Mouse (Mus musculus) forebrain, embryonic 16.5 days (tissue): ENCODE measurements around the gene Nckap5. TPM values are rescaled to one million over a fixed set of nuclear protein-coding genes. Genes with fewer than 3 reads are reported as not detected.

Source experiments
- ATAC-seq: fragments of 200-750 bp; cut with Nextera tagmentation; 2 replicates; pipeline ENCODE4 v1.8.0; 2017; ENCODE audit warnings: mild to moderate bottlenecking, moderate library complexity
- H3K27ac ChIP-seq: fragments of 300-500 bp; sonication (generic); 2 replicates; pipeline ENCODE4 v1.5.1; 2014; ENCODE audit warnings: low read length, control low read depth
- H3K27me3 ChIP-seq: fragments of 300-500 bp; sonication (generic); replicated peaks from 2 replicates; pipeline ENCODE4 v1.6.1; 2014; ENCODE audit warnings: low read length; ENCODE audit not compliant: control insufficient read depth, insufficient read depth
- H3K36me3 ChIP-seq: fragments of 300-500 bp; sonication (generic); 2 replicates; pipeline ENCODE4 v1.6.1; 2014; ENCODE audit not compliant: control insufficient read depth, insufficient read depth
- H3K4me1 ChIP-seq: fragments of 300-500 bp; sonication (generic); replicated peaks from 2 replicates; pipeline ENCODE4 v1.6.1; 2014; ENCODE audit warnings: low read length; ENCODE audit not compliant: control insufficient read depth, insufficient read depth
- H3K4me2 ChIP-seq: fragments of 300-500 bp; sonication (generic); 2 replicates; pipeline ENCODE4 v1.6.1; 2014; ENCODE audit warnings: mild to moderate bottlenecking, low read length, control low read depth
- H3K4me3 ChIP-seq: fragments of 300-500 bp; sonication (generic); replicated peaks from 2 replicates; pipeline ENCODE4 v1.5.1; 2014; ENCODE audit warnings: mild to moderate bottlenecking, low read length, control low read depth
- H3K9ac ChIP-seq: fragments of 300-500 bp; sonication (generic); replicated peaks from 2 replicates; pipeline ENCODE4 v1.6.1; 2014; ENCODE audit warnings: low read depth, low read length, control low read depth
- H3K9me3 ChIP-seq: fragments of 300-500 bp; sonication (generic); 2 replicates; pipeline ENCODE4 v1.6.1; 2016; ENCODE audit warnings: low read length; ENCODE audit not compliant: control insufficient read depth
- WGBS: fragments of 180-500 bp; shearing (Covaris S2); extraction: QIAGEN DNeasy Blood & Tissue Kit; methylation state at CpG from one replicate; pipeline ENCODE4 v1.1.7; 2014; 5-methylcytosine and 5-hydroxymethylcytosine counted together
- polyA plus RNA-seq: library from polyadenylated mRNA; unstranded; fragments of >200 nt; fragmentation: Nextera tagmentation; extraction: Ambion mirVana; gene quantifications from 2 replicates; pipeline ENCODE4 v1.2.1, GENCODE M21; 2015

Gene Nckap5
- polyA plus RNA-seq, 1 experiment from 2014 or later, result 27.2 TPM

DNA sequence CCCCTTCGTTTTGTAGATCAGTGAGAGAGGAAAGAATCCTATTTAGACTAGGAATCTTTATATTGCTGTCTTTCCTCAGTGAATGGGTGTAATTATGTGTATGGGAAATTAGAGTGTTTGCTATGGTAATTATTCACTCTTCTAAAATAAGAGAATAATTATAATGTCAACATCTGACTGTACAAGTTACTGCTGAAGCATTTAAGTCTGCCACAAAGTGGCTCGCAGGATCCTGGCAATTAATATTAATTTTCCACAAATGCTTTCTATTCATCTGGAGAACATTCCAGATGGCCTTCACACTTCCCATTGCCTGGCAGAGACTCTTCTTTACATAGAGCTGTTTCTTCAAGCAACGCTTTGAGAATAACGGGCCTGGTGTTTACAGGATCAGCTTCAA is 439.4 kb downstream of the Nckap5 start:
- no peaks in the 10 kb centered on the region for H3K9me3 ChIP-seq
- H3K4me3 ChIP-seq, result no peak overlapping the region
- peaks cover 17% of the 10 kb centered on the region for H3K4me1 ChIP-seq
- H3K4me2 ChIP-seq, result no peak overlapping the region
- peak overlapping the region; percentile 75 for H3K27ac ChIP-seq
- ATAC-seq, result peak; percentile 89
- no peaks in the 10 kb centered on the region for H3K27me3 ChIP-seq
- H3K36me3 ChIP-seq, result no peaks in the 10 kb centered on the region
- no peak overlapping the region for H3K9ac ChIP-seq
- WGBS, result 20% methylated on average over 4 of the region's 4 CpGs

DNA sequence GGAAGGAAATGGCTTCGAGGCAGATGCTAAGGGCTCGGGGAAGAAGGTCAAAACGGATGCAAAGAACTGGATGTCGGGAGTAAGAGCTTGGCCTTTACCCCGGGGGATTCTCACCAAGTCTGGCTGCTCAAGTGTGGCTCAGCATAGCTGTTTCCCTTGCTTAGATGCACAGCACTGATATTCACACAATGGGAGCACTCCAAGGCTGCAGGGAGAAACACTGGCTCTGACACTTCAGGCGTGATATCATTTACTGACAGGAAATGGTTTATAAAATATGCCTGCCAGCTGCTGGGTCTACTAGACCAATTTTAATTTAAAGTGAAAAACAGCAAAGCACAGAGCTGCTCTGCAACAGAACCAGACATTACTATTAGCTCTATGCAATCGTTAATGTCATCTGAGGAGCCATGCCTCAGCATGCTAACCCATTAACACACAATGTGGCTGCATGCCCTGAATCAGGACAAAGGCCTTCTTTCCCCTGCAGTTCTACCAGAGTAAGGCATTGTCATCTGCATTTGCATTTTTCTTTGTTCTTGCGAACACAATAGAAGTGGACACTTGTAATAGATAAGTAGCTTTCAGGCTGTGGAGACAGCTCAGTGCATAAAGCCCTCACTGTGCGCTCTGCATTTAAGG is 453.1 kb downstream of the Nckap5 start:
- Histone ChIP-seq H3K4me3 (no peak overlapping the region), H3K9me3 (no peaks in the 10 kb centered on the region), H3K27ac (no peak overlapping the region; the same call in 1 of the 2 replicates), H3K9ac (no peak overlapping the region), H3K4me1 (peaks cover 6% of the 10 kb centered on the region; the same call in 1 of the 2 replicates), H3K36me3 (no peaks in the 10 kb centered on the region), H3K4me2 (no peak overlapping the region), H3K27me3 (no peaks in the 10 kb centered on the region)
- ATAC-seq, result peak; percentile 76
- WGBS, result 60% methylated on average over 9 of the region's 9 CpGs

DNA sequence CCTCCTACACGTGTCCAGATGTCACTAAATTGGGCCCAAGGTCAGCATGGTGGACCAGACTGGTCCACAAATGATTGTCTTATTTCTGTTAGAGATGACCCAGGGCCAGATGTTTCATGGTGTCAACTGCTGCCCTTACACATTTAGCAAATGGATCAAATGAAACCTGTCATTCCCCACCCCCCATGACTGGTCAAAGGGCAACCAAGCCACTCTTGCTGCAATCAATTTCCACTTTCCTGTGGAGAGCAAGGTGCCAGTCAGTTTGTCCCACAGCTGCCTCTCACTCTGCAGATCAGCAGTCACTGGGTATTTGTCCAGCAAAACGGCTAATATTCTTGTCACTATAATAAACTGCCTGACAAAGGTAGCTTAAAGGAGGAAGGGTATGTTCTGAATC is 463.9 kb downstream of the Nckap5 start:
- H3K9me3 ChIP-seq, result no peaks in the 10 kb centered on the region
- no peaks in the 10 kb centered on the region for H3K36me3 ChIP-seq
- no peak overlapping the region for H3K4me2 ChIP-seq
- H3K4me3 ChIP-seq, result no peak overlapping the region
- H3K27ac ChIP-seq, result no peak overlapping the region
- no peak overlapping the region for H3K9ac ChIP-seq
- ATAC-seq, result no peak
- H3K27me3 ChIP-seq, result no peaks in the 10 kb centered on the region
- no peaks in the 10 kb centered on the region for H3K4me1 ChIP-seq
- WGBS, result 70% methylated on average over 2 of the region's 2 CpGs

DNA sequence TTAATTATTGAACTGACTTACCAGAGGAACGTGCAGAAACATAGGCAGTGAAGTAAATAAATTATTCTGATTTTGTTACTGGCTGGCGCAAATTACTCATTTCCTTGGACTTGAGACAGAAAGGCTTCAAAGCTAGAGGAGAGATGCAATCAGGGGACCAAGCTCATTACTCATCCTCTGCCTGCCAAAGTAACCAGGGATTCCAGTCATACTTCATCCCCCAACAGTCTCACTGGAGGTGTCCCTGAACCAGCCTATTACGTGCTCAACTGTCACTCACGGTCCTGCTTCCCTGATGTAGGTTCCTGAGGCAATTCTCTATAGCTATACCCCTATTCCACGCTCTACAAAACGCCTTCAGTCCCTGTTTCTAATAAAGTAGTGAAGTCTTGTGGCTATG is 466.0 kb downstream of the Nckap5 start:
- H3K27me3 ChIP-seq, result no peaks in the 10 kb centered on the region
- no peak for ATAC-seq
- H3K4me2 ChIP-seq, result no peak overlapping the region
- 69% methylated on average over 6 of the region's 6 CpGs for WGBS
- no peaks in the 10 kb centered on the region for H3K4me1 ChIP-seq
- no peaks in the 10 kb centered on the region for H3K36me3 ChIP-seq
- H3K4me3 ChIP-seq, result no peak overlapping the region
- H3K9me3 ChIP-seq, result no peaks in the 10 kb centered on the region
- no peak overlapping the region for H3K27ac ChIP-seq
- no peak overlapping the region for H3K9ac ChIP-seq

DNA sequence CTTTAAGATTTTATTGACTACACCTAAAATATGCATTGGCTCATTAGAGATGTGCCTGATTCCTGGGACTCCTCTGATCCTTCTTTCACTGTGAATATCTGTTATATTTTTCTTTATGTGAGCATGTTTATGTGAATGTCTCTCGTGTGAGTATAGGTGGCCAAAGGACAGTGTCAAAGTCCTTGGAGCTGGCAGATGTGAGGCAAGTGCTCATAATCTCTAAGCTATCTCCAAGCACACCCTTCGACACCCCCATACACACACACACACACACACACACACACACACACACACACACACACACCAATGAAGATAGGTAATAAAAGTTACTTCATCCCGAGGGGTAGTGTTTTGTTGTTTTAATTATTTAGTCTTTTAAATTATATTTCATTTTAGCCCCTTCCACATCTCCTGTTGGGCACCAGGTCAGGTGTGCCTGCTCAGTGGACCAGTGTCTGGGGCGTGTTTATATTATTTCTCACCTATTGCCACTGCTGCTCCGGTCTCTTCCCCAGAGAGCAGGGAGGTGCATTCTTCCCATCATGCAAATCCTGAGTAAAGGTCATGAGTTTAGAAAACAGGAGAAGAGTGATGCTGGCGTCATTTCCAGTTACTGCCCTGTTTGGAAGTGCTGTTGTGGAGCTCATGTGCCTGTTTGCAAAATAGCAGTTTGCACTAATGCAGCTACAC is 469.9 kb downstream of the Nckap5 start:
- Histone ChIP-seq H3K9me3 (no peaks in the 10 kb centered on the region), H3K4me2 (no peak overlapping the region), H3K36me3 (no peaks in the 10 kb centered on the region), H3K9ac (no peak overlapping the region), H3K27me3 (no peaks in the 10 kb centered on the region), H3K4me1 (no peaks in the 10 kb centered on the region), H3K27ac (no peak overlapping the region), H3K4me3 (no peak overlapping the region)
- WGBS, result 90% methylated on average over 6 of the region's 6 CpGs
- no peak for ATAC-seq

DNA sequence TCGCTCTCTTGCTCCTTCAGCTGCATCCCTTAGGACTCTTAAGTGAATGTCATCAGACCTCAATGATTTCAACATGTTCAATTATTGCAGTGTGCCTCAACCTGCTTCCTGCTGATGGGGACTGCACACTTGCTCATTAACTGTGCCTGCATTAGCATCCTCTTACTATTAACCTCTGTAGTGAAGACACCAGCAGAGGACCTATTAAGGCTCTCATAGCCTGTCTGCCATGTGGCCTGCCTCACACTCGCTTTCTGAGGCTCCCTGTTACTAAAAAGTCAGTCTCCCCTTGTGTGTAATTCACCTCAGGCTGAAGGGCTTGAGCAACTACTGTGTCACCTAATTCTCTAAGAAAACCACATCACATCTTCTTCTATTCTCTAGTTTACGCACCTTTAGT is 470.5 kb downstream of the Nckap5 start:
- WGBS, result 78% methylated on average over 3 of the region's 3 CpGs
- Histone ChIP-seq H3K4me3 (no peak overlapping the region), H3K27me3 (no peaks in the 10 kb centered on the region), H3K4me1 (no peaks in the 10 kb centered on the region), H3K9ac (0 out of 2 replicates have a peak overlapping the region, but pooled peaks have one; percentile 4), H3K36me3 (no peaks in the 10 kb centered on the region), H3K27ac (no peak overlapping the region), H3K9me3 (no peaks in the 10 kb centered on the region), H3K4me2 (no peak overlapping the region)
- no peak for ATAC-seq

DNA sequence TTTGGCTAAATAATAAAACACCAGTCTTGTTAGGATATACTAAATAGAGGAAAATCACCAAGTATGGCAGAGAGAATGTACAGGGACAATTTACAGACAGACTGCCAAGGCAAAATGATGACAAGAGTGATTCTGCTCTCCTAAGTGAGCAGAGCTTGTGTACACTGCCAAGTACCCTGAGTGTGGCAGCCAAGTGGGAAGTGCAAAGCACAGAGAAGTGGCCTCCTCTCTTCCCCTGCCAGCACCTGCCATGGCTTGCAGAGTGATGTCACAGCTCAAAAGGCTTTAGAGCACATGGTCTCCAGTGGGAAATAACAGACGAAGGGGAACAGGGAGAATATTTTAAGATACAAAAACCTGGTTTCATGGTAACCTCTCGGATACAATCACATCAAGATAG is 488.8 kb downstream of the Nckap5 start:
- peak; percentile 90 for ATAC-seq
- no peaks in the 10 kb centered on the region for H3K36me3 ChIP-seq
- no peaks in the 10 kb centered on the region for H3K27me3 ChIP-seq
- H3K4me2 ChIP-seq, result no peak overlapping the region
- no peaks in the 10 kb centered on the region for H3K9me3 ChIP-seq
- WGBS, result 53% methylated on average over 2 of the region's 2 CpGs
- H3K27ac ChIP-seq, result no peak overlapping the region
- no peak overlapping the region for H3K4me3 ChIP-seq
- H3K9ac ChIP-seq, result no peak overlapping the region
- 0 out of 2 replicates have a peak, but pooled peaks cover 3% of the 10 kb centered on the region for H3K4me1 ChIP-seq

DNA sequence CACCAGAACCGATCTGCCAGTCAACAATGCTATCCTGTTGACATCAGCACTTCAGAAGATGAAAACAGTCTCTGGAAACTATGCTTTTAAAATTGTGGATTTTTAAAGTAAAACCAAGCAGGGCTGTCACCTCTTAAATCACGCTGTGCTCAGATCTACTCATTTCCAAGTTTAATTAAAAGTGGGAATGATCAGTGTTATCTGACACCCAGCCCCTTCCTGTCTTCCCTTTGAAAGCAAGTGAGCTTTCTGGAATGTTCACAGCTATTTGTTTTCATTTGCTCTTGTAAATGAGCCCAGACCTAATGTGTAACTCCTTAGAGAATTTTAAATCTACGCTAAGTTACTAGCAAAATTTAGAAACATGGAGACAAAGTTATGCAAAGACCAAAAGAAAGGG is 491.3 kb downstream of the Nckap5 start:
- H3K4me3 ChIP-seq, result no peak overlapping the region
- H3K9me3 ChIP-seq, result no peaks in the 10 kb centered on the region
- no peak overlapping the region for H3K27ac ChIP-seq
- no peak overlapping the region for H3K4me2 ChIP-seq
- no peak for ATAC-seq
- H3K27me3 ChIP-seq, result no peaks in the 10 kb centered on the region
- H3K36me3 ChIP-seq, result no peaks in the 10 kb centered on the region
- 55% methylated on average over 3 of the region's 3 CpGs for WGBS
- H3K4me1 ChIP-seq, result 0 out of 2 replicates have a peak, but pooled peaks cover 3% of the 10 kb centered on the region
- no peak overlapping the region for H3K9ac ChIP-seq

DNA sequence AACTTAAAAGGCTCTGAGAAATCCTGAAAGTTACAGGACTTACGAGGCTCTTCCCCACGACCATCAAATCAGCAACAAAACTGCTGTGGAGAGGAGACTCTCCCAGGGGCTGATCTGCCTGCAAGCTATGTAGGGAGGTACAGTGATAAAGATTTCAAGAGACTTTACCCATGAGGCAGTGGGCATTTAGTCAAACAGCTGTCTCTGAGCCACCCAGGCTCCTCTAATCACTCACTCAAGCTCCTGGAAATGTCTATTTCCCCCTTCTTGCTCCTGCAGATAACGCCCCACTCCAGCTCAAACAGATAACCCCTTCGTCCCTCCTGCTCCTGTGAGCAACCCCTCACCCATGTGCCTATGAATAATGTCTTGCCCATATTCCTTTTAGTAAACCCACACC is 496.4 kb downstream of the Nckap5 start:
- Histone ChIP-seq H3K9ac (no peak overlapping the region), H3K4me2 (no peak overlapping the region), H3K27me3 (no peaks in the 10 kb centered on the region), H3K27ac (no peak overlapping the region), H3K9me3 (no peaks in the 10 kb centered on the region), H3K4me1 (peaks cover 2% of the 10 kb centered on the region; the same call in 1 of the 2 replicates), H3K36me3 (no peaks in the 10 kb centered on the region), H3K4me3 (no peak overlapping the region)
- 91% methylated on average over 4 of the region's 4 CpGs for WGBS
- ATAC-seq, result no peak
